Mouse (Mus musculus): ENCODE measurements around the gene Dclre1a.

DNA sequence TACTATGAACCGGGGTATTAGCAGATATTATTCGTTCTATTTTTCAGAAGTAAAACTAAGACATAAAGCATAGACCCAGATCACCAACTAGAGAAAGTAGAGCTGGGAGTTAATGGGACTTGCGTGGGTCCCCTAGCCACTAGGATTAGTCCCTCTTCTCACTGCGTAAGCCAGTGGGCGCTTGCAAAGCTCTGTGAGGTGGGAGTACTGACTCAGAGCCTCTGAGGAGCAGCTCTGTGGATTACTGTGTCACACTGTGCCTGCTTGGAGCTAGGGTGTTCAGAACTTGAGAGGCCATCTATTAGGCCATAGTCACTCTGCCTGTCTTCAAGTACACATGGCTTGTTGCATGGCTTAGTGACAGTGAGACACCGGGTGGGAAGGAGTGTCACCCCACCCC is 25.2 kb upstream of the Dclre1a start:
- TF ChIP-seq CTCF (IDR thresholded peaks at IDR 0.05; ENCODE audit: borderline replicate concordance, control insufficient read depth, extremely low read depth, insufficient read depth, low read length, poor library complexity) = no peak
- no peak for TF ChIP-seq POLR2A (IDR thresholded peaks at IDR 0.05; ENCODE audit: control insufficient read depth, extremely low read depth, insufficient read depth, low read length, poor library complexity)
